Mouse (Mus musculus): ENCODE results near the gene Dennd6a. TPM values are rescaled to one million over a fixed set of nuclear protein-coding genes. Genes with fewer than 3 reads are reported as not detected.
"Not testable (repeated sequence)": the region's sequence is repeated elsewhere in the genome, so short reads cannot be mapped to it uniquely, and the experiment has no call there.

Gene Dennd6a
- 28.7 and 31.9 TPM in 2 replicates for polyA plus RNA-seq (2016; fragmentation: Nextera tagmentation; extraction: Ambion mirVana)

- WGBS, result 86% methylated on average over 5 of the region's 5 CpGs
- not testable (repeated sequence) for H3K4me1 ChIP-seq (replicated peaks); H3K27me3 ChIP-seq (ENCODE audit: insufficient read depth, poor library complexity, severe bottlenecking); H3K27ac ChIP-seq; H3K4me3 ChIP-seq; H3K9me3 ChIP-seq; H3K36me3 ChIP-seq; DNase-seq (ENCODE audit: low spot score)
These were observed at the start of gene Dennd6a for GRCm38 (mm10) chr14:26573556-26573955. Gene Dennd6a (plus strand): TSS chr14:26573856.

GRCm38 (mm10) chr14:26525955-26526354, 47.7 kb upstream of the Dennd6a start:
- H3K4me1 ChIP-seq (replicated peaks), result peaks cover 19% of the 10 kb centered on the region
- H3K4me3 ChIP-seq, result no peak overlapping the region
- H3K27ac ChIP-seq, result no peak overlapping the region
- no peak for DNase-seq (ENCODE audit: low spot score)
- WGBS, result 49% methylated on average over 3 of the region's 3 CpGs
- H3K27me3 ChIP-seq (ENCODE audit: insufficient read depth, poor library complexity, severe bottlenecking), result no peaks in the 10 kb centered on the region
- peaks cover 27% of the 10 kb centered on the region for H3K36me3 ChIP-seq
- no peaks in the 10 kb centered on the region for H3K9me3 ChIP-seq

- whole genome bisulfite sequencing, result 87% methylated on average over 2 of the region's 2 CpGs
- Histone ChIP-seq H3K4me1 (replicated peaks) (peaks cover 38% of the 10 kb centered on the region), H3K4me3 (no peak overlapping the region), H3K9me3 (no peaks in the 10 kb centered on the region), H3K27ac (no peak overlapping the region), H3K27me3 (ENCODE audit: insufficient read depth, poor library complexity, severe bottlenecking) (no peaks in the 10 kb centered on the region), H3K36me3 (peaks cover 37% of the 10 kb centered on the region)
- DNase-seq (ENCODE audit: low spot score), result no peak
These were observed 45.4 kb upstream of the Dennd6a start for GRCm38 (mm10) chr14:26528296-26528695.

- no peak overlapping the region for H3K27ac ChIP-seq
- no peak overlapping the region for H3K4me3 ChIP-seq
- H3K27me3 ChIP-seq (ENCODE audit: insufficient read depth, poor library complexity, severe bottlenecking), result no peaks in the 10 kb centered on the region
- 83% methylated on average over 7 of the region's 7 CpGs for WGBS
- H3K9me3 ChIP-seq, result no peaks in the 10 kb centered on the region
- DNase-seq (ENCODE audit: low spot score), result no peak
- H3K4me1 ChIP-seq (replicated peaks), result peaks cover 48% of the 10 kb centered on the region
- H3K36me3 ChIP-seq, result peaks cover 32% of the 10 kb centered on the region
These were observed 43.3 kb upstream of the Dennd6a start for GRCm38 (mm10) chr14:26530350-26530749.

- H3K4me1 ChIP-seq (replicated peaks), result peaks cover 40% of the 10 kb centered on the region
- H3K27me3 ChIP-seq (ENCODE audit: insufficient read depth, poor library complexity, severe bottlenecking), result no peaks in the 10 kb centered on the region
- no peak overlapping the region for H3K27ac ChIP-seq
- H3K4me3 ChIP-seq, result peak overlapping the region; percentile 84
- DNase-seq (ENCODE audit: low spot score), result no peak
- H3K36me3 ChIP-seq, result peaks cover 32% of the 10 kb centered on the region
- WGBS, result 82% methylated on average over 10 of the region's 10 CpGs
- no peaks in the 10 kb centered on the region for H3K9me3 ChIP-seq
These were observed 42.0 kb upstream of the Dennd6a start for GRCm38 (mm10) chr14:26531410-26532313.

GRCm38 (mm10) chr14:26532752-26533151, 40.9 kb upstream of the Dennd6a start:
- H3K4me3 ChIP-seq, result peak overlapping the region; percentile 84
- H3K27me3 ChIP-seq (ENCODE audit: insufficient read depth, poor library complexity, severe bottlenecking), result no peaks in the 10 kb centered on the region
- no peak overlapping the region for H3K27ac ChIP-seq
- H3K9me3 ChIP-seq, result no peaks in the 10 kb centered on the region
- DNase-seq (ENCODE audit: low spot score), result no peak
- H3K4me1 ChIP-seq (replicated peaks), result peaks cover 40% of the 10 kb centered on the region
- 67% methylated on average over 9 of the region's 9 CpGs for WGBS
- H3K36me3 ChIP-seq, result peaks cover 29% of the 10 kb centered on the region

GRCm38 (mm10) chr14:26533267-26533666, 40.4 kb upstream of the Dennd6a start:
- 0 out of 2 replicates have a peak, but pooled peaks cover 2% of the 10 kb centered on the region for H3K27me3 ChIP-seq (ENCODE audit: insufficient read depth, poor library complexity, severe bottlenecking)
- H3K4me1 ChIP-seq (replicated peaks), result peaks cover 40% of the 10 kb centered on the region
- 28% methylated on average over 19 of the region's 19 CpGs for WGBS
- DNase-seq (ENCODE audit: low spot score), result no peak
- H3K9me3 ChIP-seq, result no peaks in the 10 kb centered on the region
- H3K27ac ChIP-seq, result 0 out of 2 replicates have a peak overlapping the region, but pooled peaks have one; percentile 95
- peaks cover 27% of the 10 kb centered on the region for H3K36me3 ChIP-seq
- peak overlapping the region; percentile 84 for H3K4me3 ChIP-seq

GRCm38 (mm10) chr14:26533821-26534756, 39.6 kb upstream of the Dennd6a start:
- DNase-seq (ENCODE audit: low spot score), result peak; percentile 55
- Histone ChIP-seq H3K4me3 (peak overlapping the region; percentile 84), H3K9me3 (no peaks in the 10 kb centered on the region), H3K4me1 (replicated peaks) (peaks cover 40% of the 10 kb centered on the region), H3K27me3 (ENCODE audit: insufficient read depth, poor library complexity, severe bottlenecking) (0 out of 2 replicates have a peak, but pooled peaks cover 4% of the 10 kb centered on the region), H3K36me3 (peaks cover 25% of the 10 kb centered on the region), H3K27ac (peak overlapping the region; percentile 95)
- under 1% methylated on average over 90 of the region's 92 CpGs for WGBS

GRCm38 (mm10) chr14:26534757-26535479, 38.7 kb upstream of the Dennd6a start, which contains the start of gene Slmap:
Gene Slmap (minus strand): TSS chr14:26534931.
- peaks cover 38% of the 10 kb centered on the region for H3K4me1 ChIP-seq (replicated peaks)
- H3K27ac ChIP-seq, result peak within 1 kb of the TSS; percentile 95
- peak; percentile 98 for DNase-seq (ENCODE audit: low spot score)
- H3K4me3 ChIP-seq, result peak within 1 kb of the TSS; percentile 84
- no peaks in the 10 kb centered on the region for H3K9me3 ChIP-seq
- 0 out of 2 replicates have a peak, but pooled peaks cover 4% of the 10 kb centered on the region for H3K27me3 ChIP-seq (ENCODE audit: insufficient read depth, poor library complexity, severe bottlenecking)
- WGBS, result 13% methylated on average over 33 of the region's 33 CpGs
- peaks cover 17% of the 10 kb centered on the region for H3K36me3 ChIP-seq

GRCm38 (mm10) chr14:26539241-26539640, 34.4 kb upstream of the Dennd6a start:
- 92% methylated on average over 4 of the region's 4 CpGs for WGBS
- Histone ChIP-seq H3K27ac (no peak overlapping the region), H3K36me3 (no peaks in the 10 kb centered on the region), H3K4me3 (no peak overlapping the region), H3K4me1 (replicated peaks) (0 out of 2 replicates have a peak, but pooled peaks cover 2% of the 10 kb centered on the region), H3K27me3 (ENCODE audit: insufficient read depth, poor library complexity, severe bottlenecking) (0 out of 2 replicates have a peak, but pooled peaks cover 4% of the 10 kb centered on the region), H3K9me3 (no peaks in the 10 kb centered on the region)
- no peak for DNase-seq (ENCODE audit: low spot score)

- no peak overlapping the region for H3K27ac ChIP-seq
- no peaks in the 10 kb centered on the region for H3K4me1 ChIP-seq (replicated peaks)
- H3K4me3 ChIP-seq, result no peak overlapping the region
- no peak for DNase-seq (ENCODE audit: low spot score)
- 0 out of 2 replicates have a peak, but pooled peaks cover 4% of the 10 kb centered on the region for H3K27me3 ChIP-seq (ENCODE audit: insufficient read depth, poor library complexity, severe bottlenecking)
- H3K36me3 ChIP-seq, result no peaks in the 10 kb centered on the region
- WGBS, result 82% methylated on average over 1 of the region's 1 CpGs
- H3K9me3 ChIP-seq, result no peaks in the 10 kb centered on the region
These were observed 33.1 kb upstream of the Dennd6a start for GRCm38 (mm10) chr14:26540577-26540976.

- H3K4me3 ChIP-seq, result no peak overlapping the region
- no peaks in the 10 kb centered on the region for H3K9me3 ChIP-seq
- no peaks in the 10 kb centered on the region for H3K4me1 ChIP-seq (replicated peaks)
- H3K27ac ChIP-seq, result no peak overlapping the region
- WGBS, result 93% methylated on average over 1 of the region's 1 CpGs
- 0 out of 2 replicates have a peak, but pooled peaks cover 4% of the 10 kb centered on the region for H3K27me3 ChIP-seq (ENCODE audit: insufficient read depth, poor library complexity, severe bottlenecking)
- no peak for DNase-seq (ENCODE audit: low spot score)
- H3K36me3 ChIP-seq, result no peaks in the 10 kb centered on the region
These were observed 31.5 kb upstream of the Dennd6a start for GRCm38 (mm10) chr14:26542136-26542535.

All from hindbrain, embryonic 10.5 days (tissue).